Mouse (Mus musculus): Measurements from ENCODE around the gene Mettl23. TPM values are rescaled to one million over a fixed set of nuclear protein-coding genes. Genes with fewer than 3 reads are reported as not detected.
A peak's percentile ranks its signal among the peaks of the same experiment; 100 is the strongest.
"Not testable (repeated sequence)": the region's sequence is repeated elsewhere in the genome, so short reads cannot be mapped to it uniquely, and the experiment has no call there.

Gene Mettl23
- polyA plus RNA-seq, 1 experiment from 2014 or later, result 67.4 TPM

- Histone ChIP-seq H3K9ac (replicated peaks; ENCODE audit: low read depth, low read length) (no peak overlapping the region), H3K9me3 (ENCODE audit: control insufficient read depth, low read length) (no peaks in the 10 kb centered on the region), H3K27ac (ENCODE audit: low read depth, low read length) (no peak overlapping the region), H3K4me2 (ENCODE audit: low read depth, low read length) (no peak overlapping the region), H3K4me1 (ENCODE audit: control insufficient read depth, insufficient read depth, low read length) (peaks cover 33% of the 10 kb centered on the region), H3K4me3 (ENCODE audit: low read depth, low read length) (no peak overlapping the region), H3K27me3 (ENCODE audit: control insufficient read depth, insufficient read depth, low read length) (no peaks in the 10 kb centered on the region), H3K36me3 (ENCODE audit: control insufficient read depth, insufficient read depth, low read length) (no peaks in the 10 kb centered on the region)
- 83% methylated on average over 5 of the region's 5 CpGs for WGBS
- ATAC-seq (ENCODE audit: low read depth), result no peak
These were observed 26.3 kb upstream of the Mettl23 start for GRCm38 (mm10) chr11:116816769-116817168.

- WGBS, result 97% methylated on average over 5 of the region's 5 CpGs
- H3K4me1 ChIP-seq (ENCODE audit: control insufficient read depth, insufficient read depth, low read length), result peaks cover 34% of the 10 kb centered on the region
- no peak overlapping the region for H3K4me2 ChIP-seq (ENCODE audit: low read depth, low read length)
- no peaks in the 10 kb centered on the region for H3K27me3 ChIP-seq (ENCODE audit: control insufficient read depth, insufficient read depth, low read length)
- no peak overlapping the region for H3K27ac ChIP-seq (ENCODE audit: low read depth, low read length)
- H3K9ac ChIP-seq (replicated peaks; ENCODE audit: low read depth, low read length), result no peak overlapping the region
- no peak overlapping the region for H3K4me3 ChIP-seq (ENCODE audit: low read depth, low read length)
- H3K36me3 ChIP-seq (ENCODE audit: control insufficient read depth, insufficient read depth, low read length), result no peaks in the 10 kb centered on the region
- no peak for ATAC-seq (ENCODE audit: low read depth)
- no peaks in the 10 kb centered on the region for H3K9me3 ChIP-seq (ENCODE audit: control insufficient read depth, low read length)
These were observed 25.5 kb upstream of the Mettl23 start for GRCm38 (mm10) chr11:116817567-116817966.

GRCm38 (mm10) chr11:116818722-116819121, 24.4 kb upstream of the Mettl23 start:
- Histone ChIP-seq H3K36me3 (ENCODE audit: control insufficient read depth, insufficient read depth, low read length) (no peaks in the 10 kb centered on the region), H3K27ac (ENCODE audit: low read depth, low read length) (peak overlapping the region; percentile 72), H3K4me3 (ENCODE audit: low read depth, low read length) (no peak overlapping the region), H3K9ac (replicated peaks; ENCODE audit: low read depth, low read length) (0 out of 2 replicates have a peak overlapping the region, but pooled peaks have one; percentile 3), H3K4me1 (ENCODE audit: control insufficient read depth, insufficient read depth, low read length) (peaks cover 23% of the 10 kb centered on the region), H3K4me2 (ENCODE audit: low read depth, low read length) (no peak overlapping the region), H3K27me3 (ENCODE audit: control insufficient read depth, insufficient read depth, low read length) (no peaks in the 10 kb centered on the region), H3K9me3 (ENCODE audit: control insufficient read depth, low read length) (no peaks in the 10 kb centered on the region)
- WGBS, result 34% methylated on average over 8 of the region's 8 CpGs
- ATAC-seq (ENCODE audit: low read depth), result no peak

- Histone ChIP-seq H3K36me3 (ENCODE audit: control insufficient read depth, insufficient read depth, low read length) (no peaks in the 10 kb centered on the region), H3K27me3 (ENCODE audit: control insufficient read depth, insufficient read depth, low read length) (no peaks in the 10 kb centered on the region), H3K4me3 (ENCODE audit: low read depth, low read length) (no peak overlapping the region), H3K9ac (replicated peaks; ENCODE audit: low read depth, low read length) (no peak overlapping the region), H3K4me1 (ENCODE audit: control insufficient read depth, insufficient read depth, low read length) (peaks cover 9% of the 10 kb centered on the region), H3K4me2 (ENCODE audit: low read depth, low read length) (no peak overlapping the region), H3K27ac (ENCODE audit: low read depth, low read length) (no peak overlapping the region), H3K9me3 (ENCODE audit: control insufficient read depth, low read length) (no peaks in the 10 kb centered on the region)
- WGBS, result 85% methylated on average over 5 of the region's 5 CpGs
- no peak for ATAC-seq (ENCODE audit: low read depth)
These were observed 23.0 kb upstream of the Mettl23 start for GRCm38 (mm10) chr11:116819932-116820593.

- H3K27me3 ChIP-seq (ENCODE audit: control insufficient read depth, insufficient read depth, low read length), result no peaks in the 10 kb centered on the region
- no peak overlapping the region for H3K4me2 ChIP-seq (ENCODE audit: low read depth, low read length)
- no peak overlapping the region for H3K27ac ChIP-seq (ENCODE audit: low read depth, low read length)
- ATAC-seq (ENCODE audit: low read depth), result no peak
- H3K36me3 ChIP-seq (ENCODE audit: control insufficient read depth, insufficient read depth, low read length), result no peaks in the 10 kb centered on the region
- no peak overlapping the region for H3K4me3 ChIP-seq (ENCODE audit: low read depth, low read length)
- no peak overlapping the region for H3K9ac ChIP-seq (replicated peaks; ENCODE audit: low read depth, low read length)
- no peaks in the 10 kb centered on the region for H3K9me3 ChIP-seq (ENCODE audit: control insufficient read depth, low read length)
- 58% methylated on average over 13 of the region's 13 CpGs for WGBS
- peaks cover 10% of the 10 kb centered on the region for H3K4me1 ChIP-seq (ENCODE audit: control insufficient read depth, insufficient read depth, low read length)
These were observed 21.8 kb upstream of the Mettl23 start for GRCm38 (mm10) chr11:116821057-116821940.

GRCm38 (mm10) chr11:116822215-116822614, 20.9 kb upstream of the Mettl23 start:
- Histone ChIP-seq H3K4me1 (ENCODE audit: control insufficient read depth, insufficient read depth, low read length) (peaks cover 16% of the 10 kb centered on the region), H3K27me3 (ENCODE audit: control insufficient read depth, insufficient read depth, low read length) (no peaks in the 10 kb centered on the region), H3K4me3 (ENCODE audit: low read depth, low read length) (no peak overlapping the region), H3K36me3 (ENCODE audit: control insufficient read depth, insufficient read depth, low read length) (no peaks in the 10 kb centered on the region), H3K9ac (replicated peaks; ENCODE audit: low read depth, low read length) (no peak overlapping the region), H3K4me2 (ENCODE audit: low read depth, low read length) (no peak overlapping the region), H3K9me3 (ENCODE audit: control insufficient read depth, low read length) (no peaks in the 10 kb centered on the region), H3K27ac (ENCODE audit: low read depth, low read length) (no peak overlapping the region)
- ATAC-seq (ENCODE audit: low read depth), result no peak
- 68% methylated on average over 10 of the region's 10 CpGs for WGBS

GRCm38 (mm10) chr11:116822626-116823025, 20.5 kb upstream of the Mettl23 start:
- H3K4me3 ChIP-seq (ENCODE audit: low read depth, low read length), result no peak overlapping the region
- H3K9me3 ChIP-seq (ENCODE audit: control insufficient read depth, low read length), result no peaks in the 10 kb centered on the region
- H3K4me2 ChIP-seq (ENCODE audit: low read depth, low read length), result no peak overlapping the region
- H3K27me3 ChIP-seq (ENCODE audit: control insufficient read depth, insufficient read depth, low read length), result no peaks in the 10 kb centered on the region
- no peak overlapping the region for H3K9ac ChIP-seq (replicated peaks; ENCODE audit: low read depth, low read length)
- ATAC-seq (ENCODE audit: low read depth), result no peak
- peaks cover 20% of the 10 kb centered on the region for H3K4me1 ChIP-seq (ENCODE audit: control insufficient read depth, insufficient read depth, low read length)
- no peak overlapping the region for H3K27ac ChIP-seq (ENCODE audit: low read depth, low read length)
- H3K36me3 ChIP-seq (ENCODE audit: control insufficient read depth, insufficient read depth, low read length), result no peaks in the 10 kb centered on the region
- WGBS, result 92% methylated on average over 10 of the region's 10 CpGs

GRCm38 (mm10) chr11:116823255-116823654, 19.8 kb upstream of the Mettl23 start:
- Histone ChIP-seq H3K4me1 (ENCODE audit: control insufficient read depth, insufficient read depth, low read length) (peaks cover 20% of the 10 kb centered on the region), H3K9me3 (ENCODE audit: control insufficient read depth, low read length) (no peaks in the 10 kb centered on the region), H3K4me3 (ENCODE audit: low read depth, low read length) (no peak overlapping the region), H3K4me2 (ENCODE audit: low read depth, low read length) (no peak overlapping the region), H3K27ac (ENCODE audit: low read depth, low read length) (no peak overlapping the region), H3K36me3 (ENCODE audit: control insufficient read depth, insufficient read depth, low read length) (no peaks in the 10 kb centered on the region), H3K27me3 (ENCODE audit: control insufficient read depth, insufficient read depth, low read length) (no peaks in the 10 kb centered on the region), H3K9ac (replicated peaks; ENCODE audit: low read depth, low read length) (no peak overlapping the region)
- no peak for ATAC-seq (ENCODE audit: low read depth)
- 98% methylated on average over 2 of the region's 2 CpGs for WGBS

- not testable (repeated sequence) for H3K4me3 ChIP-seq (ENCODE audit: low read depth, low read length); H3K9ac ChIP-seq (replicated peaks; ENCODE audit: low read depth, low read length); H3K9me3 ChIP-seq (ENCODE audit: control insufficient read depth, low read length); ATAC-seq (ENCODE audit: low read depth); H3K27ac ChIP-seq (ENCODE audit: low read depth, low read length); H3K4me2 ChIP-seq (ENCODE audit: low read depth, low read length); H3K36me3 ChIP-seq (ENCODE audit: control insufficient read depth, insufficient read depth, low read length); H3K27me3 ChIP-seq (ENCODE audit: control insufficient read depth, insufficient read depth, low read length)
- peaks cover 20% of the 10 kb centered on the region for H3K4me1 ChIP-seq (ENCODE audit: control insufficient read depth, insufficient read depth, low read length)
- WGBS, result 98% methylated on average over 10 of the region's 10 CpGs
These were observed 19.2 kb upstream of the Mettl23 start for GRCm38 (mm10) chr11:116823885-116824284.

Data from neural tube, embryonic 14.5 days (tissue).